Mouse (Mus musculus) lung, embryonic 16.5 days (tissue): ENCODE measurements around the gene Tacr2. TPM values are rescaled to one million over a fixed set of nuclear protein-coding genes. Genes with fewer than 3 reads are reported as not detected.

Experiments used
- ATAC-seq: fragments of 200-750 bp; cut with Nextera tagmentation; 2 replicates; pipeline ENCODE4 v1.8.0; 2017; ENCODE audit warnings: low read depth, mild to moderate bottlenecking, moderate library complexity
- H3K27ac ChIP-seq: fragments of 300-500 bp; sonication (generic); 2 replicates; pipeline ENCODE4 v1.5.1; 2014; ENCODE audit warnings: mild to moderate bottlenecking, control low read depth, low read length
- H3K27me3 ChIP-seq: fragments of 300-500 bp; sonication (generic); 2 replicates; pipeline ENCODE4 v1.6.1; 2014; ENCODE audit warnings: low read depth, low read length, mixed read lengths; ENCODE audit not compliant: control insufficient read depth, insufficient read depth
- H3K36me3 ChIP-seq: fragments of 300-500 bp; sonication (generic); 2 replicates; pipeline ENCODE4 v1.6.1; 2014; ENCODE audit warnings: low read length; ENCODE audit not compliant: control insufficient read depth, insufficient read depth
- H3K4me1 ChIP-seq: fragments of 300-500 bp; sonication (generic); replicated peaks from 2 replicates; pipeline ENCODE4 v1.6.1; 2014; ENCODE audit warnings: low read length, mixed read lengths; ENCODE audit not compliant: control insufficient read depth, insufficient read depth
- H3K4me2 ChIP-seq: fragments of 300-500 bp; sonication (generic); 2 replicates; pipeline ENCODE4 v1.6.1; 2014; ENCODE audit warnings: low read depth, low read length, control low read depth
- H3K4me3 ChIP-seq: fragments of 300-500 bp; sonication (generic); 2 replicates; pipeline ENCODE4 v1.5.1; 2014; ENCODE audit warnings: mild to moderate bottlenecking, low read length, control low read depth
- H3K9ac ChIP-seq: fragments of 300-500 bp; sonication (generic); 2 replicates; pipeline ENCODE4 v1.6.1; 2014; ENCODE audit warnings: low read length, control low read depth
- H3K9me3 ChIP-seq: fragments of 300-500 bp; sonication (generic); 2 replicates; pipeline ENCODE4 v1.6.1; 2016; ENCODE audit warnings: low read length; ENCODE audit not compliant: control insufficient read depth
- WGBS: fragments of 180-500 bp; shearing (Covaris S2); extraction: QIAGEN DNeasy Blood & Tissue Kit; methylation state at CpG from one replicate; pipeline ENCODE4 v1.1.7; 2014; 5-methylcytosine and 5-hydroxymethylcytosine counted together
- polyA plus RNA-seq: library from polyadenylated mRNA; unstranded; fragments of >200 nt; fragmentation: Nextera tagmentation; extraction: Ambion mirVana; gene quantifications from 2 replicates; pipeline ENCODE4 v1.2.1, GENCODE M21; 2015

The Tacr2 gene
- polyA plus RNA-seq, 1 experiment from 2014 or later = 0.87 TPM

- peak overlapping the region; percentile 51; the same call in 1 of the 2 replicates for H3K27ac ChIP-seq
- WGBS = 74% methylated on average over 3 of the region's 3 CpGs
- H3K27me3 ChIP-seq = no peaks in the 10 kb centered on the region
- H3K4me3 ChIP-seq = no peak overlapping the region
- H3K4me1 ChIP-seq = peaks cover 16% of the 10 kb centered on the region
- no peak overlapping the region for H3K9ac ChIP-seq
- no peaks in the 10 kb centered on the region for H3K36me3 ChIP-seq
- H3K9me3 ChIP-seq = no peaks in the 10 kb centered on the region
- no peak for ATAC-seq
- no peak overlapping the region for H3K4me2 ChIP-seq
Observed at GRCm38 (mm10) chr10:62231811-62232210, 20.4 kb upstream of the Tacr2 start.

DNA sequence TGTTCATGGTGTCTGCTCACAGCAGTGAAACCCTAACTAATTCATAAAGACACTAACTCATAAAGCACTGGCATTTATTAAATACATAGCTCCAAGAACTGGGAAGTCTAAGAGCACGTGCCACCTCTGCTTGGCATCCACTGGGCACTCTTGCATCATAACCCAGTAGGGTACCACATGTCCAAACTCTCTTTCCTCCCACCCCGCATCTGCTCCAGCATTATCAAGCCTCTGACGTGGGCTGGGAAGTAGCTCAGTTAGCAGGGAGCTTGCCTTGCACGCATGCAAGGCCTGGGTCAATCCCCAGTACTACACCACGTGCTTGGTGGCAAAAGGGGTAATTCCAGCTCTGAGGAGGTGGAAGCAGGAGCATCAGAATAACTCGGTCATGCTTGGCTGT lies 16.1 kb upstream of the Tacr2 start:
- ATAC-seq = no peak
- H3K4me1 ChIP-seq = peaks cover 12% of the 10 kb centered on the region; the same call in 1 of the 2 replicates
- H3K4me2 ChIP-seq = no peak overlapping the region
- H3K36me3 ChIP-seq = no peaks in the 10 kb centered on the region
- WGBS = 84% methylated on average over 6 of the region's 6 CpGs
- no peaks in the 10 kb centered on the region for H3K9me3 ChIP-seq
- H3K27ac ChIP-seq = no peak overlapping the region
- H3K27me3 ChIP-seq = no peaks in the 10 kb centered on the region
- H3K9ac ChIP-seq = no peak overlapping the region
- H3K4me3 ChIP-seq = no peak overlapping the region

GRCm38 (mm10) chr10:62237205-62237604 lies 15.0 kb upstream of the Tacr2 start:
- 77% methylated on average over 10 of the region's 10 CpGs for WGBS
- no peak for ATAC-seq
- H3K27me3 ChIP-seq = no peaks in the 10 kb centered on the region
- H3K36me3 ChIP-seq = no peaks in the 10 kb centered on the region
- no peak overlapping the region for H3K27ac ChIP-seq
- H3K9me3 ChIP-seq = no peaks in the 10 kb centered on the region
- no peak overlapping the region for H3K9ac ChIP-seq
- H3K4me2 ChIP-seq = no peak overlapping the region
- peaks cover 3% of the 10 kb centered on the region; the same call in 1 of the 2 replicates for H3K4me1 ChIP-seq
- no peak overlapping the region for H3K4me3 ChIP-seq

DNA sequence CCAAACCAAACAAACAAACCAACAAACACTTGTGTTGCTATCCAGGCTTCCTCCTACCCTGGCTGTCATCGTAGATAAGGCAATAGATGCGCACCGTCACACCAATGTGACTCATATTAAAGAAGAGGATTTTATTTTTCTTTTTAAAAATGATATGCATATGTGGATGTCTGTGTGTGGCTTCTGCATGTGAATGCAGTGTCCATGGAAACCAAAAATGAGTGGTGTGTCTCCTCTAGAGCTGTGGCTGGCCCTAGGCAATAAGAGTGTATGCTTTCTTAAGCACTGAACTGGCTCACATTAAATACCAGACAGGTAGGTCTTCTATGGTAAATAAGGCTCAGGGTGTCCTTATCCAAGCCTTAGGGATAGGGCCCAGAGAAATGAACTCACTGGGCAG lies 13.6 kb upstream of the Tacr2 start:
- no peak for ATAC-seq
- Histone ChIP-seq H3K27me3 (no peaks in the 10 kb centered on the region), H3K9ac (no peak overlapping the region), H3K4me2 (no peak overlapping the region), H3K27ac (no peak overlapping the region), H3K36me3 (no peaks in the 10 kb centered on the region), H3K4me3 (no peak overlapping the region), H3K9me3 (no peaks in the 10 kb centered on the region), H3K4me1 (no peaks in the 10 kb centered on the region)
- WGBS = 95% methylated on average over 3 of the region's 3 CpGs

- Histone ChIP-seq H3K36me3 (no peaks in the 10 kb centered on the region), H3K4me3 (no peak overlapping the region), H3K9me3 (no peaks in the 10 kb centered on the region; the same call in 1 of the 2 replicates), H3K9ac (no peak overlapping the region), H3K27me3 (no peaks in the 10 kb centered on the region), H3K4me1 (no peaks in the 10 kb centered on the region), H3K4me2 (no peak overlapping the region), H3K27ac (no peak overlapping the region)
- ATAC-seq = no peak
- 39% methylated on average over 6 of the region's 6 CpGs for WGBS
Observed at GRCm38 (mm10) chr10:62239270-62239669, 13.0 kb upstream of the Tacr2 start.

DNA sequence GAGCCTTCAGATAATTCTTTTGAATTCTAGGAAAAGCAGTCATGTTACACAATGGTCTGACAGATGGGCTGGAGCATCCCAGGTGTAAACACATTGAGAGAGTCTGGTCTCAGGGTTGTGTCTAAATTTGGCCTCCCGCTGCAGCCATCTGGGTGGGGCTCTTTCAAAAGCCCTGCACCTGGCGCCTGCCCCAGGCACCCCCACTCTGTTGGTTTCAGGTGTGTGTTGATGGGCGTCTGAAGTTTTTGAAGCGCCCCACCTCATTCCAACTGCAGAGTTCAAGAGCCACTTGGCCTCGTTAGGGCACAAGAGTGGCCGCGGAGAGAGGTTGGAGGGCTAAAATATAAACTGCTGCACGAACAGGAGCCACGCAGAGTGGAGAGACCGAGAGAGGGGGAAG lies 9.9 kb upstream of the Tacr2 start:
- peak; percentile 86 for ATAC-seq
- H3K27me3 ChIP-seq = no peaks in the 10 kb centered on the region
- 33% methylated on average over 10 of the region's 10 CpGs for WGBS
- H3K4me3 ChIP-seq = no peak overlapping the region
- no peaks in the 10 kb centered on the region; the same call in 1 of the 2 replicates for H3K9me3 ChIP-seq
- H3K36me3 ChIP-seq = no peaks in the 10 kb centered on the region
- peak overlapping the region; percentile 72 for H3K27ac ChIP-seq
- H3K4me1 ChIP-seq = peaks cover 4% of the 10 kb centered on the region
- H3K9ac ChIP-seq = no peak overlapping the region; the same call in 1 of the 2 replicates
- H3K4me2 ChIP-seq = peak overlapping the region; percentile 27

GRCm38 (mm10) chr10:62242896-62243295 lies 9.3 kb upstream of the Tacr2 start:
- peak overlapping the region; percentile 72 for H3K27ac ChIP-seq
- WGBS = 39% methylated on average over 10 of the region's 13 CpGs

GRCm38 (mm10) chr10:62244067-62244466 lies 8.2 kb upstream of the Tacr2 start:
- Histone ChIP-seq H3K4me1 (peaks cover 14% of the 10 kb centered on the region), H3K9ac (no peak overlapping the region), H3K4me2 (no peak overlapping the region), H3K27ac (no peak overlapping the region), H3K36me3 (no peaks in the 10 kb centered on the region), H3K27me3 (no peaks in the 10 kb centered on the region), H3K4me3 (no peak overlapping the region), H3K9me3 (no peaks in the 10 kb centered on the region; the same call in 1 of the 2 replicates)
- 84% methylated on average over 9 of the region's 9 CpGs for WGBS
- no peak for ATAC-seq

More at GRCm38 (mm10) chr10:62242896-62243295, 9.3 kb upstream of the Tacr2 start:
- Histone ChIP-seq H3K36me3 (no peaks in the 10 kb centered on the region), H3K27me3 (no peaks in the 10 kb centered on the region), H3K4me3 (no peak overlapping the region), H3K4me2 (peak overlapping the region; percentile 27), H3K9ac (no peak overlapping the region; the same call in 1 of the 2 replicates), H3K9me3 (no peaks in the 10 kb centered on the region; the same call in 1 of the 2 replicates), H3K4me1 (peaks cover 10% of the 10 kb centered on the region)
- peak; percentile 60 for ATAC-seq

- 54% methylated on average over 3 of the region's 3 CpGs for WGBS
Observed at GRCm38 (mm10) chr10:62247156-62247555, 5.1 kb upstream of the Tacr2 start.

More at GRCm38 (mm10) chr10:62247156-62247555, 5.1 kb upstream of the Tacr2 start:
- no peaks in the 10 kb centered on the region for H3K36me3 ChIP-seq
- H3K27me3 ChIP-seq = no peaks in the 10 kb centered on the region
- peaks cover 14% of the 10 kb centered on the region for H3K4me1 ChIP-seq
- no peak overlapping the region for H3K9ac ChIP-seq
- no peak for ATAC-seq
- peak overlapping the region; percentile 44; the same call in 1 of the 2 replicates for H3K27ac ChIP-seq
- no peaks in the 10 kb centered on the region; the same call in 1 of the 2 replicates for H3K9me3 ChIP-seq
- H3K4me3 ChIP-seq = no peak overlapping the region
- no peak overlapping the region for H3K4me2 ChIP-seq
